Mouse (Mus musculus): Measurements from ENCODE around the gene Eef1akmt1. TPM values are rescaled to one million over a fixed set of nuclear protein-coding genes. Genes with fewer than 3 reads are reported as not detected.

Gene Eef1akmt1
- total and polyA plus RNA-seq, 3 experiments, result 40.6 to 51.0 TPM; not detected in 1

- TF ChIP-seq ZMIZ1 (IDR thresholded peaks at IDR 0.05; ENCODE audit: low read depth, low read length) (peak; percentile 86), MAFK (IDR thresholded peaks at IDR 0.05; ENCODE audit: borderline replicate concordance, low read depth, low read length) (no peak), EP300 (IDR thresholded peaks at IDR 0.05; ENCODE audit: low read depth in 1 of 2, low read length in 2 of 2) (no peak; a peak in 1 of 4 replicates), JUND (IDR thresholded peaks at IDR 0.05; ENCODE audit: low read depth, low read length) (no peak), RCOR1 (IDR thresholded peaks at IDR 0.05; ENCODE audit: low read depth, low read length) (peak; percentile 78)
Observed at GRCm38 (mm10) chr14:57571155-57572133, at the start of gene Eef1akmt1 (continued).

- Histone ChIP-seq H3K9me3 (replicated peaks; ENCODE audit: insufficient read depth, low read length) (no peaks in the 10 kb centered on the region), H3K27me3 (ENCODE audit: control insufficient read depth in 1 of 2, insufficient read depth in 2 of 2, low read length in 2 of 2) (no peaks in the 10 kb centered on the region), H3K9ac (ENCODE audit: control insufficient read depth, low read depth, low read length, poor library complexity, severe bottlenecking) (no peak overlapping the region), H3K27ac (ENCODE audit: control insufficient read depth, low read depth, low read length) (no peak overlapping the region), H3K79me2 (ENCODE audit: control insufficient read depth, insufficient read depth, low read length, poor library complexity) (peaks cover 2% of the 10 kb centered on the region), H3K36me3 (ENCODE audit: control insufficient read depth in 1 of 2, insufficient read depth in 2 of 2, low read length in 2 of 2) (peaks cover 20 to 31% of the 10 kb centered on the region in 2 experiments), H3K4me1 (ENCODE audit: control insufficient read depth in 1 of 2, insufficient read depth in 2 of 2, low read length in 2 of 2) (peaks cover 7 to 11% of the 10 kb centered on the region in 2 experiments), H3K4me3 (ENCODE audit: control insufficient read depth in 1 of 2, insufficient read depth in 1 of 2, low read depth in 2 of 2, low read length in 2 of 2) (no peak overlapping the region)
- TF ChIP-seq ZNF384 (IDR thresholded peaks at IDR 0.05; ENCODE audit: low read depth, low read length) (no peak), RCOR1 (IDR thresholded peaks at IDR 0.05; ENCODE audit: low read depth, low read length) (peak; percentile 51; the same call in 1 of the 2 replicates)
- no peak for DNase-seq (ENCODE audit: low read depth, low spot score)
Observed at GRCm38 (mm10) chr14:57620598-57621236, 49.3 kb upstream of the Eef1akmt1 start.

GRCm38 (mm10) chr14:57619487-57619886, 48.1 kb upstream of the Eef1akmt1 start:
- peak; percentile 57 for DNase-seq (ENCODE audit: low read depth, low spot score)
- Histone ChIP-seq H3K9me3 (replicated peaks; ENCODE audit: insufficient read depth, low read length) (no peaks in the 10 kb centered on the region), H3K36me3 (ENCODE audit: control insufficient read depth in 1 of 2, insufficient read depth in 2 of 2, low read length in 2 of 2) (peaks cover 20 to 27% of the 10 kb centered on the region in 2 experiments), H3K79me2 (ENCODE audit: control insufficient read depth, insufficient read depth, low read length, poor library complexity) (peaks cover 3% of the 10 kb centered on the region), H3K4me1 (ENCODE audit: control insufficient read depth in 1 of 2, insufficient read depth in 2 of 2, low read length in 2 of 2) (peaks cover 7 to 11% of the 10 kb centered on the region in 2 experiments), H3K9ac (ENCODE audit: control insufficient read depth, low read depth, low read length, poor library complexity, severe bottlenecking) (no peak overlapping the region), H3K4me3 (ENCODE audit: control insufficient read depth in 1 of 2, insufficient read depth in 1 of 2, low read depth in 2 of 2, low read length in 2 of 2) (no peak overlapping the region), H3K27me3 (ENCODE audit: control insufficient read depth in 1 of 2, insufficient read depth in 2 of 2, low read length in 2 of 2) (no peaks in the 10 kb centered on the region), H3K27ac (ENCODE audit: control insufficient read depth, low read depth, low read length) (no peak overlapping the region)
- TF ChIP-seq CTCF (IDR thresholded peaks at IDR 0.05 in 2 of 3, conservative IDR thresholded peaks at IDR 0.05 in 1 of 3; ENCODE audit: control insufficient read depth in 1 of 3, insufficient read depth in 1 of 3, low read depth in 2 of 3, low read length in 3 of 3, poor library complexity in 1 of 3, severe bottlenecking in 1 of 3), result peak; percentile 9 to 60 (median 42); a peak in 4 of 6 replicates
- no peak for TF ChIP-seq GATA1 (IDR thresholded peaks at IDR 0.05; ENCODE audit: low read depth, low read length)
- no peak for TF ChIP-seq MXI1 (IDR thresholded peaks at IDR 0.05; ENCODE audit: low read depth, low read length)
- TF ChIP-seq TCF12 (IDR thresholded peaks at IDR 0.05; ENCODE audit: low read depth, low read length), result no peak
- TF ChIP-seq NRF1 (IDR thresholded peaks at IDR 0.05; ENCODE audit: insufficient read depth, low read depth, low read length, poor library complexity, severe bottlenecking), result no peak
- TF ChIP-seq RAD21 (IDR thresholded peaks at IDR 0.05; ENCODE audit: low read depth, low read length), result peak; percentile 29
- no peak for TF ChIP-seq CHD1 (IDR thresholded peaks at IDR 0.05; ENCODE audit: low read depth, low read length)
- no peak for TF ChIP-seq HCFC1 (IDR thresholded peaks at IDR 0.05; ENCODE audit: low read depth, low read length)
- no peak for TF ChIP-seq USF2 (IDR thresholded peaks at IDR 0.05; ENCODE audit: borderline replicate concordance in 1 of 2, insufficient read depth in 1 of 2, low read depth in 1 of 2, low read length in 2 of 2)
- no peak for TF ChIP-seq ELF1 (IDR thresholded peaks at IDR 0.05; ENCODE audit: low read depth, low read length)
- TF ChIP-seq NELFE (IDR thresholded peaks at IDR 0.05; ENCODE audit: low read depth, low read length), result no peak
- 0 out of 2 replicates have a peak, but pooled peaks have one; percentile 27 for TF ChIP-seq ZC3H11A (IDR thresholded peaks at IDR 0.05; ENCODE audit: low read depth, low read length)
- no peak for TF ChIP-seq TBP (IDR thresholded peaks at IDR 0.05; ENCODE audit: low read depth, low read length)
- no peak for TF ChIP-seq MAFK (IDR thresholded peaks at IDR 0.05; ENCODE audit: borderline replicate concordance, low read depth, low read length)
- TF ChIP-seq ZMIZ1 (IDR thresholded peaks at IDR 0.05; ENCODE audit: low read depth, low read length), result no peak
- TF ChIP-seq EP300 (IDR thresholded peaks at IDR 0.05; ENCODE audit: low read depth in 1 of 2, low read length in 2 of 2), result no peak
- no peak for TF ChIP-seq TAL1 (IDR thresholded peaks at IDR 0.05; ENCODE audit: low read length)
- TF ChIP-seq ZNF384 (IDR thresholded peaks at IDR 0.05; ENCODE audit: low read depth, low read length), result no peak
- no peak for TF ChIP-seq GABPA (IDR thresholded peaks at IDR 0.05; ENCODE audit: low read depth, low read length)
- TF ChIP-seq RCOR1 (IDR thresholded peaks at IDR 0.05; ENCODE audit: low read depth, low read length), result no peak
- no peak for TF ChIP-seq ZKSCAN1 (IDR thresholded peaks at IDR 0.05; ENCODE audit: low read depth, low read length)
- no peak for TF ChIP-seq MYB (IDR thresholded peaks at IDR 0.05; ENCODE audit: low read depth, low read length)
- TF ChIP-seq KAT2A (conservative IDR thresholded peaks at IDR 0.05; ENCODE audit: low read depth, low read length), result no peak
- TF ChIP-seq CHD2 (IDR thresholded peaks at IDR 0.05; ENCODE audit: low read length), result no peak
